Mouse (Mus musculus) telencephalon, adult 2 months (tissue): ENCODE data around the gene Fn3k.

Experiments
- DNase-seq: peaks from one replicate; pipeline ENCODE4 v3.0.0-alpha.2; 2011; ENCODE audit warnings: low read depth, low spot score

Fn3k gene

GRCm38 (mm10) chr11:121451753-121452635, 17.3 kb downstream of the Fn3k start, which contains the start of gene Tbcd:
Tbcd (plus strand) TSS chr11:121451949.
- DNase-seq = peak; percentile 96

DNA sequence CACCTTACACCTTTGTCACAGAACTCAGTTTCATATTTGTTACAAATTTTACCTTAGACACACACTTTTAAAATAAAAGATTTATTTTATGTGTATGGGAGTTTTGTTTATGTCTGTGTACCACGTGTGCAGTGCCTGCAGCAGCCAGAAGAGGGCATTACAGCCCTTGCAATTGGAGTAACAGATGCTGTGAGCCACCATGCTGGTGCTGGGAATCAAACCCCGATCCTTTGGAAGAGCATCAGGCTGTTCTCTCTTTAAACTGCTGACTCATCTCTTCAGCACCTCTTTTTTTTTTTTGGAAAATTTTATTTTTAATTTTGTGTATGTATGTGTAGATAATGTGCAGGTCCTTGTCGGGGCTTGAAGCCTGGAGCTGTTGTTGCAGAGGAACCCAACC, 23.2 kb downstream of the Fn3k start:
- DNase-seq = no peak

DNA sequence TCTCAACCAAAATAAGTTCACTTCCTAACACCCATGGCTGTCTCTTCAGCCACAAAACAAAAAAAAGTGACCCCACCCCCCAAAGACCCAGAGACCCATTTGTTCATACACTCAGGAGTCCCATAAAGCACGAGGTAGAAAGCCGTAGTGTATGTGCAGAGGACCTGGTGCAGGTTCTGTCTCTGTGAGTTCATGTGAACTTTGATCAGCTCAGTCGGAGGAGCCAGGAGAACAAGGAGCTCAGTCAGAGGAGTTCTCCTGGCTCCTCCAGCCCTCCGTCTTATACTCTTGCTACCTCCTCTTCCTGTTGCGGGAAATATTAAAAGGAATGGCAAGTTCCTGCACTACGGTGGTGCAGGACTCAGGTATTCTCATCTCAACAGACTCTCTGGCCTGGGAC, 32.7 kb downstream of the Fn3k start:
- no peak for DNase-seq

- no peak for DNase-seq
These were observed 40.1 kb downstream of the Fn3k start for GRCm38 (mm10) chr11:121474831-121475230.

- no peak for DNase-seq
These were observed 41.1 kb downstream of the Fn3k start for GRCm38 (mm10) chr11:121475699-121476415.

GRCm38 (mm10) chr11:121479476-121480203, 44.9 kb downstream of the Fn3k start:
- DNase-seq = no peak

DNA sequence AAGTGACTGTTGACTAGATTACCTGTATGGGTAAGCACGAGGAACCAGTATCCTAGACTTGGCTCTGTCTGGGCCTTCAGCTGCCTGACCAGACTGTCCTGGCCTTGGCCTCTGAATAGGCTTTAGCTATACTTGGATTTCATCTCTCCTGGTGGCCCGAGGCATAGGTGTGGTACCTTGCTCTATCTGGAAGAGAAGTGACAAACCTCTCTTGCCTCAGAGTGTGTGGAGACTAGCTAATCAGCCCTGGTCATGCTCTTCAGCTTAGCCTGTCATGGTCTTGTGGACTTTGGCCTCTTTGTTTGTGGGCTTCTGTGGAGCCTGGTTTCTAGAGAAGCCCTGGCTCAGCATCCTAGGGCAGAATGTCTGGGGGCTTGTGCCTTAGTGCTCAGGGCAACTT, 46.4 kb downstream of the Fn3k start:
- no peak for DNase-seq

GRCm38 (mm10) chr11:121485882-121486281, 51.2 kb downstream of the Fn3k start:
- DNase-seq = no peak

GRCm38 (mm10) chr11:121490651-121491050, 55.9 kb downstream of the Fn3k start:
- no peak for DNase-seq
